Mouse (Mus musculus): ENCODE measurements around the gene Bdh1. TPM values are rescaled to one million over a fixed set of nuclear protein-coding genes. Genes with fewer than 3 reads are reported as not detected.

Gene Bdh1
- polyA plus RNA-seq, 1 experiment from 2014 or later = 6.2 TPM

Other genes with a start within 250 kb of the Bdh1 start
- 24.6 and 27.2 TPM in 2 replicates for gene Acap2, start 221.0 kb upstream of the Bdh1 start, polyA plus RNA-seq (2015; fragmentation: Nextera tagmentation; extraction: Ambion mirVana)
- gene Ppp1r2, start 147.0 kb upstream of the Bdh1 start, polyA plus RNA-seq (2015; fragmentation: Nextera tagmentation; extraction: Ambion mirVana) = 107 TPM in 2 replicates
- 0.60 and 1.3 TPM in 2 replicates for gene Apod, start 107.5 kb upstream of the Bdh1 start, polyA plus RNA-seq (2015; fragmentation: Nextera tagmentation; extraction: Ambion mirVana)
- 21.4 and 23.0 TPM in 2 replicates for gene Dlg1, start 241.2 kb downstream of the Bdh1 start, polyA plus RNA-seq (2015; fragmentation: Nextera tagmentation; extraction: Ambion mirVana)